Mouse (Mus musculus): ENCODE measurements around the gene Gmps.

GRCm38 (mm10) chr3:64038136-64038841 is 62.4 kb downstream of the Gmps start:
- TF ChIP-seq POLR2A (IDR thresholded peaks at IDR 0.05; ENCODE audit: low read depth, low read length) (no peak), CTCF (IDR thresholded peaks at IDR 0.05; ENCODE audit: extremely low read depth, insufficient read length, insufficient replicate concordance, low read depth, low read length) (no peak)

Measured in small intestine, adult 2 months (tissue).